Mouse (Mus musculus): Measurements from ENCODE around the gene Nudc. TPM values are rescaled to one million over a fixed set of nuclear protein-coding genes. Genes with fewer than 3 reads are reported as not detected.

The Nudc gene
- 88.6 to 116 TPM (median 99.8 TPM) in 3 replicates for total RNA-seq (2017)

GRCm38 (mm10) chr4:133545272-133546231, at the start of gene Nudc:
Gene Nudc (minus strand): TSS chr4:133545996.
- peak; percentile 100 for ATAC-seq (replicated peaks; ENCODE audit: insufficient number of reproducible peaks, low FRiP score, low TSS enrichment, poor library complexity, severe bottlenecking)

- no peak for ATAC-seq (replicated peaks; ENCODE audit: insufficient number of reproducible peaks, low FRiP score, low TSS enrichment, poor library complexity, severe bottlenecking)
Observed at GRCm38 (mm10) chr4:133595538-133595937, 49.7 kb upstream of the Nudc start.

DNA sequence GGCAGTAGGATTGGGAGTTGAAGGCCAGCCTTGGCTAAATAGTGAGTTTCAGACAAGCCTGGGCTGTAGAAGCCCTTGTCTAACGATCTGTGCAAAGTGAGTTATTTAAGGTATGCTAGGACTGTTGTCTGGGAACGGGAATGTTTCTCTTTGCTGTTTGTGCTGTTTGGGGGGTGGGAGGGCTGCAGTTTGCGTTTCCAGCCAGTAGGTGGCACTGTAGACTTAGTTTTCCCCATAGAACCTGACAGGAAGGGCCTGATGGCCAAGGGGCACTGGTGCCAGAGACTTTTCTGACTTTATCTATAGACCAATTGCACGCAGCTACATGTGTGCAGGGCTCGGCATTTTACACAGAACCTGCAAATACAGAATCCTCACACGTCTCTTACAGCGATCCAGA, 46.8 kb upstream of the Nudc start:
- ATAC-seq (replicated peaks; ENCODE audit: insufficient number of reproducible peaks, low FRiP score, low TSS enrichment, poor library complexity, severe bottlenecking), result peak; percentile 81

DNA sequence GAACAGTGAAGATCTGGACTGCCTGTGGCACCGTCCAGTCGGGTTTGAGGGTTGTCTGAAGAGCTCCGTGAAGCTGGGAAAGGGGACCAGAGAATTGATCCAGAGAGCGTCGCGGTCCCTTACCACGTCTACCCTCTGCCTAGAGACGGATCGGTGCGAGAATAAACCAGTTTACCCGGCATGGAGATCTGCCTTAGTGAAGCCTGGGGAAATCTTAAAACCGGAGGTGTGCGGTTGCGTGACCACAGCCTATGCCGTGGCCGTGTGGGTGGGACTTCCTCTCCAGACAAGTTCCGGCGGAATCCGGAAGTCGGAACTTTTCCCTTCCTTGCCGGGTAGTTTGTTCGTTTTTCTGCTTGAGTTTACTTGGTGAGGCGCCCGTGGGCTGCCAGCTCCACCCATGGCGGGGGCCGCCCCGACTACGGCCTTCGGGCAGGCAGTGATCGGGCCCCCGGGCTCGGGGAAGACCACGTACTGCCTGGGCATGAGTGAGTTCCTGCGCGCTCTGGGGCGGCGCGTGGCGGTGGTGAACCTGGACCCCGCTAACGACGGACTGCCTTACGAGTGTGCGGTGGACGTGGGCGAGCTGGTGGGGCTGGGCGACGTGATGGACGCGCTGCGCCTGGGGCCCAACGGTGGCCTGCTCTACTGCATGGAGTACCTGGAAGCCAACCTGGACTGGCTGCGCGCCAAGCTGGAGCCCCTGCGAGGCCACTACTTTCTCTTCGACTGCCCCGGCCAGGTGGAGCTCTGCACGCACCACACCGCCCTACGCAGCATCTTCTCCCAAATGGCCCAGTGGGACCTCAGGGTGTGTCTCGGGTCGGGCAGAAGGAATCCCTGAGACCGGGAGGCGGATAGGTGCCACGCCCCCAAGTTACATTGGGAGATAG, 38.5 kb upstream of the Nudc start, which contains the start of gene Gpn2:
Gpn2 (plus strand) TSS at position 304 of the 893 bp plus-strand sequence.
- ATAC-seq (replicated peaks; ENCODE audit: insufficient number of reproducible peaks, low FRiP score, low TSS enrichment, poor library complexity, severe bottlenecking), result peak; percentile 88

- ATAC-seq (replicated peaks; ENCODE audit: insufficient number of reproducible peaks, low FRiP score, low TSS enrichment, poor library complexity, severe bottlenecking), result 0 out of 2 replicates have a peak, but pooled peaks have one; percentile 2
Observed at GRCm38 (mm10) chr4:133583690-133584058, 37.9 kb upstream of the Nudc start.

DNA sequence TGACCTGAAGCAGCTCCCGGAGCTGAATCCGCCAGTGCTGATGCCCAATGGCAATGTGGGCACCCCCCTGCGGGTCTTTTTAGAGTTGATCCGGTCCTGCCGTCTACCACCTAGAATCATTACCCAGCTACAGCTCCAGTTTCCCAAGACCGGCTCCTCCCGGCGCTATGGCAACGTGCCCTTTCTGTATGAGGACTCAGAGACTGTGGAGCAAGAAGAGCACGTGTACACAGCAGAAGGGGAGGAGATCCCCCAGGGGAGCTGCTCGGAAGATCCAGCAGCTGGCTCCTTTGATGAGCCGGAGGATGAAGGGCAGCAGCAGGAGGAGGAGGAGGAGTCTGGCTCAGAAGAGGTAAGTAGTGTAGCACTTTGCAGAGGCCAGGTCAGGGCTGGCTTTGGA, 32.2 kb upstream of the Nudc start:
- ATAC-seq (replicated peaks; ENCODE audit: insufficient number of reproducible peaks, low FRiP score, low TSS enrichment, poor library complexity, severe bottlenecking), result no peak

GRCm38 (mm10) chr4:133574843-133575202, 29.0 kb upstream of the Nudc start:
- no peak for ATAC-seq (replicated peaks; ENCODE audit: insufficient number of reproducible peaks, low FRiP score, low TSS enrichment, poor library complexity, severe bottlenecking)

GRCm38 (mm10) chr4:133574070-133574842, 28.5 kb upstream of the Nudc start, which contains the start of gene Gpatch3:
Gene Gpatch3 (plus strand): TSS chr4:133574745.
- peak; percentile 97 for ATAC-seq (replicated peaks; ENCODE audit: insufficient number of reproducible peaks, low FRiP score, low TSS enrichment, poor library complexity, severe bottlenecking)

- ATAC-seq (replicated peaks; ENCODE audit: insufficient number of reproducible peaks, low FRiP score, low TSS enrichment, poor library complexity, severe bottlenecking), result no peak
Observed at GRCm38 (mm10) chr4:133570066-133570466, 24.3 kb upstream of the Nudc start.

DNA sequence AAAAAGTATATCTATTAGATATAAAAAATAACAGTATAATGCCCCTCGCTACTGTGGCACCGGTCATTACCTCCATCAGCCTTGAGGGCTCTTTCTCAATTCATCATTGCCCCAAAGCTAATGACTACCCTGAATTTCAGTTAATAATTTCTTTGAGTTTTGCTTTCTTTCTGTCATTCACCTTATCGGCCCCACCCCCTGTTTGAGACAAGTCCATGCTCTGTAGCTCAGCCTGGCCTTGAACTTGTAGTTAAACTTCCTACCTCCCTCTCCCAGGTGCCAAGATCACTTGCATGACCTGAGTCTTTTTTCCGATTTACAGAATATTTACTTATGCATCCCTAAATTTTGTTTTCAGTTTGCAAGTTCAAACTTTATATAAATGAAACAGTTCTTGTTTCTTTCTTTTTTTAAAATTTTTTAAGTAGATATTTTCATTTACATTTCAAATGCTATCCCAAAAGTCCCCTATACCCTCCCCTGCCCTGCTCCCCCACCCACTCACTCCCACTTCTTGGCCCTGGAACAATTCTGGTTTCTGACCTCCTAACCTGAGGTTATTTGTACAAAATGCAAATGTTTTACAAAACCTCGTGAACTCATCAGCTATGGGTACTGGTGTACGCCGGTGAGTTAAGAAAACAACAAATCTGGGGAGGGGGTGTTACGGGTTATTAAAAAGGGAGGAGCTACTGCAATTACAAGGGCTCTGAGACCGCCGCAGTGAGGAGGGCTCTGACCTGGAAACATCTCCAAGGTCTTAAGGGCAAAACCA, 23.7 kb upstream of the Nudc start:
- no peak for ATAC-seq (replicated peaks; ENCODE audit: insufficient number of reproducible peaks, low FRiP score, low TSS enrichment, poor library complexity, severe bottlenecking)

GRCm38 (mm10) chr4:133567251-133567650, 21.5 kb upstream of the Nudc start:
- ATAC-seq (replicated peaks; ENCODE audit: insufficient number of reproducible peaks, low FRiP score, low TSS enrichment, poor library complexity, severe bottlenecking), result no peak

DNA sequence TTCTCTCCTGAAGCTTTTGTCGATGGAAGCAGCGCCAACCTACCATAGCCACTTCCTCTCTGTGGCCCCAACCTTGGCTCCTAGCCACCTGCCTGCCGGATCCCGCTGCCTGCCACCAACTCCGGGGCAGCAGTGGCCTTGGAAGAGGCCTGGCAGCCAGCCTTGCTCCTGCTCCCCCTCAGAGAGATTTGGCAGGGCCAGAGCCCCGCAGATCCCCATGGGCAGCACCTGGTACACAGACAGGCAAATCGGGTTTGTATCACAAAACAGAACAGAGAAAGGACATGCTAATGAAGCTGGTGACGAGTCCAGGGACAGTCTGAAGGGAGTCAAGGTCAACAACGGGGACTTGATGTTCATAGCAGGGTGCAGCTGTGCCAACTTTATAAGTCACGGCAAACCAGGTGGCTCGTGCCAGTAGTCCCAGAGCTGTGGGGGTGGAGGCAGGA, 17.4 kb upstream of the Nudc start:
- 0 out of 2 replicates have a peak, but pooled peaks have one; percentile 9 for ATAC-seq (replicated peaks; ENCODE audit: insufficient number of reproducible peaks, low FRiP score, low TSS enrichment, poor library complexity, severe bottlenecking)

- no peak for ATAC-seq (replicated peaks; ENCODE audit: insufficient number of reproducible peaks, low FRiP score, low TSS enrichment, poor library complexity, severe bottlenecking)
Observed at GRCm38 (mm10) chr4:133561622-133562021, 15.8 kb upstream of the Nudc start.

DNA sequence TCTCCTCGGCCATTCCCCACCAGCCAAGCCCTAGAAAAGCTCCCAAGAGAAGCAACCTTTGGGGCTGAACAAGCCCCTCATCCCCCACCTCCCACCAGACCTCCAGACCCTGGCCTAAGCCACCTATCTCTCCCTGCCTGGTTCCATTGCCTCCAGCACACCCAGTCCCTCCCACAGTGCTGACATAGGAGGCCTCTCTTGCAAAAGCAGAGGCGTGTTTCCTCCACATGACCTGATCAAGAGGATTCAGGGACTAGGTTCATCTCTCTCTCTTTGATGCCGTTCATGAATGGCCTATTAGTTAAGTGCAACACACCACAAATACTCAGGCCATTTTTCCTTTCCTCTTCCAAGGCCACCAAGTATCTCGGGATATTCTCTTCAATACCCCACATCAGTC, 14.1 kb upstream of the Nudc start:
- ATAC-seq (replicated peaks; ENCODE audit: insufficient number of reproducible peaks, low FRiP score, low TSS enrichment, poor library complexity, severe bottlenecking), result no peak

- ATAC-seq (replicated peaks; ENCODE audit: insufficient number of reproducible peaks, low FRiP score, low TSS enrichment, poor library complexity, severe bottlenecking), result no peak
Observed at GRCm38 (mm10) chr4:133557041-133557717, 11.4 kb upstream of the Nudc start.

DNA sequence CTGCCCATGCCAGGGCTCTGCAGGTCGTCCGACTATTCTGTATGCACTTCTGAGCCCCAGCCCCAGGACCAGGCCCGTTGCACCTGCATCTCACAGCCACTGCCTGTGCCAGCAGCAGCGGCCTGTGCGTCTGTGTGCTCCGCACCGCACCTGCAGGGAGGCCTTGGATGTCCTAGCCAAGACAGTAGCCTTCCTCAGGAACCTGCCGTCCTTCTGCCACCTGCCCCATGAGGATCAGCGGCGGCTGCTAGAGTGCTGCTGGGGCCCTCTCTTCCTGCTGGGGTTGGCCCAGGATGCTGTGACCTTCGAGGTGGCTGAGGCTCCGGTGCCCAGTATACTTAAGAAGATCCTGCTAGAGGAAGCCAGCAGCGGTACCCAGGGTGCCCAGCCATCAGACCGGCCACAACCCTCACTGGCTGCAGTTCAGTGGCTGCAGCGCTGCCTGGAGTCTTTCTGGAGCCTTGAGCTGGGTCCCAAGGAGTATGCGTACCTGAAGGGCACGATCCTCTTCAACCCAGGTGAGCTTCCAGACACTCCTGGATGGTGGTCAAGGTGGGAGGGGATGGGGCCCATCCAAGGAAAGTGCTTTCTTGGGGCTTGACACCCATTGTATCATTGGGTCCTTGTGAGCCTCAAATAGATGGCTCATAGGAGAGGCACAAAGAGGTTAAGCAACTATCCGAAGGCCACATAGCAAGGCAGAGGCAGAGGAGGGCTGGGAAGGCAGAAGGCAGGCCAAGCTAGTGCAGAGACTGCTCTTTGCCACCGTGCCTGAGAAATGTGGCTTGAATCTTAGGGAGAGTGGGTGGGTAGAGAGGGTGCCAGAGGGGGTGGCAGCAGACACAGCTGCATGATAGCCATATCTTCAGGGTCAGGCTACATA, 7.9 kb upstream of the Nudc start:
- no peak for ATAC-seq (replicated peaks; ENCODE audit: insufficient number of reproducible peaks, low FRiP score, low TSS enrichment, poor library complexity, severe bottlenecking)
